Mouse (Mus musculus) liver, adult 2 months (tissue): ENCODE measurements around the gene Doc2a. TPM values are rescaled to one million over a fixed set of nuclear protein-coding genes. Genes with fewer than 3 reads are reported as not detected.
A peak's percentile ranks its signal among the peaks of the same experiment; 100 is the strongest.

Experiments used
- DNase-seq: peaks from one replicate; pipeline ENCODE4 v3.0.0-alpha.2; 2011; ENCODE audit warnings: low read depth, low spot score; ENCODE audit errors: extremely low read depth
- H3K27ac ChIP-seq: fragments of 200-500 bp; replicated peaks from 2 replicates; pipeline ENCODE4 v1.5.1; 2012; ENCODE audit warnings: low read depth, mild to moderate bottlenecking, control low read depth, inconsistent platforms, low read length; ENCODE audit not compliant: insufficient read depth
- H3K27me3 ChIP-seq: fragments of 200-500 bp; 2 replicates; pipeline ENCODE4 v1.6.1; 2012; ENCODE audit warnings: mild to moderate bottlenecking, moderate library complexity, low read length, inconsistent platforms; ENCODE audit not compliant: control insufficient read depth, insufficient read depth
- H3K36me3 ChIP-seq: fragments of 200-500 bp; 2 replicates; pipeline ENCODE4 v1.6.1; 2012; ENCODE audit warnings: low read length, inconsistent platforms; ENCODE audit not compliant: control insufficient read depth, insufficient read depth
- H3K4me1 ChIP-seq: fragments of 200-500 bp; 2 replicates; pipeline ENCODE4 v1.6.1; 2011; ENCODE audit warnings: low read length; ENCODE audit not compliant: control insufficient read depth, insufficient read depth
- H3K4me3 ChIP-seq: fragments of 200-500 bp; 2 replicates; pipeline ENCODE4 v1.5.1; 2011; ENCODE audit warnings: low read depth, mild to moderate bottlenecking, control low read depth, low read length, moderate library complexity; ENCODE audit not compliant: insufficient read depth
- H3K79me2 ChIP-seq: fragments of 200-500 bp; 2 replicates; pipeline ENCODE4 v1.6.1; 2012; ENCODE audit warnings: inconsistent platforms, mild to moderate bottlenecking, low read length, moderate library complexity; ENCODE audit not compliant: control insufficient read depth, insufficient read depth
- H3K9ac ChIP-seq: fragments of 200-500 bp; 2 replicates; pipeline ENCODE4 v1.6.1; 2012; ENCODE audit warnings: low read depth, mild to moderate bottlenecking, control low read depth, inconsistent platforms, low read length
- CTCF ChIP-seq: fragments of 200-500 bp; IDR thresholded peaks from 2 replicates; pipeline ENCODE4 v1.5.1; 2011; ENCODE audit warnings: low read depth, low read length, control low read depth
- POLR2A ChIP-seq: fragments of 200-500 bp; IDR thresholded peaks from 2 replicates; pipeline ENCODE4 v1.6.1; 2011; ENCODE audit warnings: low read length, control low read depth; ENCODE audit not compliant: insufficient read depth; ENCODE audit errors: extremely low read depth
- WGBS: fragments of 180-500 bp; shearing (Covaris S2); methylation state at CpG from one replicate; pipeline ENCODE4 v1.1.7; 2018; 5-methylcytosine and 5-hydroxymethylcytosine counted together
- polyA plus RNA-seq: library from polyadenylated mRNA; depleted of rRNA; stranded (reverse); fragments of >200 nt; gene quantifications from 2 replicates; pipeline ENCODE4 v1.2.3, GENCODE M21; 2012; rRNA removed
- total RNA-seq: library from RNA; depleted of rRNA; stranded (reverse); fragments of >200 nt; gene quantifications from 2 replicates; pipeline ENCODE4 v1.2.3, GENCODE M21; 2014; rRNA removed

Gene Doc2a
- total RNA-seq (not detected in 2 replicates), polyA plus RNA-seq (not detected in 2 replicates)

GRCm38 (mm10) chr7:126847116-126847420 lies at the start of gene Doc2a:
Gene Doc2a, plus strand, starts transcription at chr7:126847416.
- no peaks in the 10 kb centered on the region for H3K4me1 ChIP-seq
- peak within 1 kb of the TSS; percentile 16; the same call in 1 of the 2 replicates for H3K4me3 ChIP-seq
- peaks cover 18% of the 10 kb centered on the region for H3K27me3 ChIP-seq
- 0 out of 2 replicates have a peak within 1 kb of the TSS, but pooled peaks have one; percentile 13 for H3K9ac ChIP-seq
- TF ChIP-seq CTCF (no peak), POLR2A (no peak)
- no peak for DNase-seq
- H3K27ac ChIP-seq = no peak within 1 kb of the TSS
- no peaks in the 10 kb centered on the region for H3K79me2 ChIP-seq
- WGBS = 52% methylated on average over 4 of the region's 4 CpGs
- no peaks in the 10 kb centered on the region for H3K36me3 ChIP-seq

GRCm38 (mm10) chr7:126798127-126799049 lies 48.8 kb upstream of the Doc2a start:
- Histone ChIP-seq H3K4me1 (0 out of 2 replicates have a peak, but pooled peaks cover 3% of the 10 kb centered on the region), H3K36me3 (peaks cover 17% of the 10 kb centered on the region), H3K9ac (peak overlapping the region; percentile 89), H3K27me3 (no peaks in the 10 kb centered on the region), H3K4me3 (peak overlapping the region; percentile 75), H3K27ac (peak overlapping the region; percentile 82), H3K79me2 (peaks cover 3% of the 10 kb centered on the region; the same call in 1 of the 2 replicates)
- no peak for DNase-seq
- WGBS = under 1% methylated on average over 40 of the region's 40 CpGs
- TF ChIP-seq CTCF (no peak), POLR2A (no peak)

DNA sequence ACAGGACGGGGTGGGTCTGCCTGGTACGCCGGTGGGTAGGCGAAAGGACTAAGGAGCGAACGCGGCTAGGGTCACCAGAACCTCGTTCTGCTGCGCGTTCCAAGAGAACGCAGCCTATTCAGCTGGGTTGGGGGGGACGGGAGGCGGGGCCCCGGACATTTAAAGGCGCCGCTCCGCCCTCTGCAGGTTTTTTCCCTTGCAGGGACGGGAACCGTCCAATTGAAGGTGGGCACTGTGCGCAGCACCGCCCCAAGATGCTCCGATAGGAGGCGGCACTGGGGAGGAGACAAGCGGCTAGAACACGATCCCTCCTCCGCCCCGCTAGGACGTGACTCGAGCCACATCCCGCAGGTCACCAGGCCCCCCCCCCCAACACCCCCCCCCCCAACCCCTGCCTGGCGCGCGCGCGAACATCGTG lies 48.2 kb upstream of the Doc2a start:
- DNase-seq = peak; percentile 91
- Histone ChIP-seq H3K4me1 (0 out of 2 replicates have a peak, but pooled peaks cover 3% of the 10 kb centered on the region), H3K36me3 (peaks cover 17% of the 10 kb centered on the region), H3K4me3 (peak overlapping the region; percentile 75), H3K27ac (peak overlapping the region; percentile 82), H3K27me3 (no peaks in the 10 kb centered on the region), H3K9ac (peak overlapping the region; percentile 89), H3K79me2 (peaks cover 3% of the 10 kb centered on the region; the same call in 1 of the 2 replicates)
- 0 out of 2 replicates have a peak, but pooled peaks have one; percentile 24 for TF ChIP-seq CTCF
- peak; percentile 98 for TF ChIP-seq POLR2A
- 0% methylated on average over 36 of the region's 36 CpGs for WGBS

DNA sequence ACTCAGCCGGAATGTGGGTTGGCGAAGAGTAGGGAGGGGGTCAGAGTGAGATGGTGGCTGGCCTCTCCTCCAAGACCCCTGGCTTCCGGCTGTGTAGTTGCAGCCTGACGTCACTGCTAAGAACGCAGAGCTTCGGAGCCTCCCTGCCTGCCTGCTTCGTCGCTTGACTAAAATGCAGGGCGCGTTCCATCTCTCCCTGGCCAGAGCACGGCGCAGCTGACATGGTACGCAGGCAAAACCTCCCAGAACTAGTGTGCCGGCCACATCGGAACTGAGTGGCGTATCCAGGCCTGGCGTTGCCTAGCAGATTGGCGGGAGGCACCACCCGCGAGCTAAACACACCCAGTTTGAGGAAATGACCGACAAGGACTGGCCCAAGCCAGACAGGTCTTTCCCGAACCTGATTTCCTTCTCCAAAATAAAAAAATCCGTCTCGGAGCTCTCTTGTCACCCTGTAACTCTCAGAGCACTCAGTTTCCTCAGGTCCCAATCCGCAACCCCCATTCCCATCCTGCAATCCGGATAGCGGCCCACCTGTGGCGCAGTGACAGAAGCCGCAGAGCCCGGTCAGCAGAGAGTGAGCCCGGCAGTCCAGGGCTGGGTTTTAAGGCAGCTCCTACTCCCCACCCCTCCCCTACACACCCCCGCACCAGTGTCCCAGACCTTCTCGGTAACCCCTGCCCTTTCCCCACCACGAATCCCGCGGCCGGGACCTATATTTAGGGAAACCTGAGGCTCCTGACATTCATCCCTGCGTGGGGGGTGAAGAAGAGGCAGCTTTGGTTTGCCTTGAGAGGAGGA lies 47.5 kb upstream of the Doc2a start:
- Histone ChIP-seq H3K27me3 (no peaks in the 10 kb centered on the region), H3K27ac (peak overlapping the region; percentile 82), H3K79me2 (peaks cover 3% of the 10 kb centered on the region; the same call in 1 of the 2 replicates), H3K4me3 (peak overlapping the region; percentile 60), H3K36me3 (peaks cover 16% of the 10 kb centered on the region), H3K4me1 (0 out of 2 replicates have a peak, but pooled peaks cover 3% of the 10 kb centered on the region), H3K9ac (peak overlapping the region; percentile 79)
- peak; percentile 59 for TF ChIP-seq CTCF
- TF ChIP-seq POLR2A = peak; percentile 69; the same call in 1 of the 2 replicates
- under 1% methylated on average over 38 of the region's 38 CpGs for WGBS
- no peak for DNase-seq

GRCm38 (mm10) chr7:126800269-126801056 lies 46.8 kb upstream of the Doc2a start:
- H3K36me3 ChIP-seq = peaks cover 10% of the 10 kb centered on the region; the same call in 1 of the 2 replicates
- peaks cover 3% of the 10 kb centered on the region; the same call in 1 of the 2 replicates for H3K79me2 ChIP-seq
- TF ChIP-seq POLR2A (no peak), CTCF (no peak)
- DNase-seq = no peak
- H3K27me3 ChIP-seq = no peaks in the 10 kb centered on the region
- H3K27ac ChIP-seq = peak overlapping the region; percentile 82
- 79% methylated on average over 5 of the region's 5 CpGs for WGBS
- peak overlapping the region; percentile 79 for H3K9ac ChIP-seq
- H3K4me1 ChIP-seq = 0 out of 2 replicates have a peak, but pooled peaks cover 3% of the 10 kb centered on the region
- H3K4me3 ChIP-seq = peak overlapping the region; percentile 60; the same call in 1 of the 2 replicates
